Comparison of ENCODE assay signal across 12 mouse cellular contexts in genomic region chr17:83964454-83965211, GRCm38 (mm10).
DNase-seq lines count a peak whose midpoint lies in the region; ATAC-seq lines count a peak whose summit lies in the region.
"Had no signal": no experiment of that assay in that cellular context is flagged by ENCODE, and none has a peak within 500 bp of the region (broad histone marks: within the 10 kb centered on the region; RNA-seq: fewer than 3 reads in every experiment).

No protein-coding gene starts in this region.

- no peaks in the 10 kb centered on the region for H3K36me3 ChIP-seq in heart, embryonic 12.5 days
- H3K36me3 ChIP-seq in midbrain, embryonic 12.5 days, result no peaks in the 10 kb centered on the region
- H3K36me3 ChIP-seq in midbrain, embryonic 15.5 days (replicated peaks), result no peaks in the 10 kb centered on the region
- no peaks in the 10 kb centered on the region for H3K36me3 ChIP-seq in kidney, embryonic 14.5 days (ENCODE audit: control insufficient read depth, insufficient read depth, low read length)
- H3K36me3 ChIP-seq: stomach, embryonic 15.5 days had no signal

- DNase-seq in heart, postnatal 14 days, result no peak
- DNase-seq in right cerebral cortex, postnatal 36 days (ENCODE audit: low spot score in 2 of 2), result no peak
- no peak for DNase-seq in natural killer cell, adult 2 months (ENCODE audit: low spot score in 2 of 2)
- no peak for DNase-seq in cerebellum, adult 9-10 months
- DNase-seq: right cerebral cortex, adult 18-20 months had no signal

- peak overlapping the region; percentile 19; the same call in 1 of the 2 replicates for H3K27ac ChIP-seq in heart, embryonic 12.5 days (ENCODE audit: poor library complexity, severe bottlenecking)
- 0 out of 2 replicates have a peak overlapping the region, but pooled peaks have one; percentile 15 for H3K27ac ChIP-seq in midbrain, embryonic 12.5 days (replicated peaks)
- no peak overlapping the region for H3K27ac ChIP-seq in midbrain, embryonic 15.5 days
- no peak overlapping the region; the same call in 1 of the 2 replicates for H3K27ac ChIP-seq in kidney, embryonic 14.5 days (ENCODE audit: low read depth, low read length)
- H3K27ac ChIP-seq: hindbrain, embryonic 14.5 days had no signal

- H3K4me3 ChIP-seq in heart, embryonic 12.5 days, result no peak overlapping the region
- H3K4me3 ChIP-seq in midbrain, embryonic 12.5 days, result no peak overlapping the region
- no peak overlapping the region for H3K4me3 ChIP-seq in midbrain, embryonic 15.5 days
- H3K4me3 ChIP-seq in kidney, embryonic 14.5 days (ENCODE audit: low read length), result no peak overlapping the region
- H3K4me3 ChIP-seq: stomach, embryonic 15.5 days had no signal

- intact Hi-C loops in heart, postnatal 14 days (cut with DNase I), result no loop called here

- H3K9me3 ChIP-seq in heart, embryonic 12.5 days (replicated peaks), result peaks cover 8% of the 10 kb centered on the region; the same call in 1 of the 2 replicates
- no peaks in the 10 kb centered on the region for H3K9me3 ChIP-seq in midbrain, embryonic 12.5 days
- no peaks in the 10 kb centered on the region for H3K9me3 ChIP-seq in midbrain, embryonic 15.5 days
- H3K9me3 ChIP-seq in kidney, embryonic 14.5 days (ENCODE audit: control insufficient read depth, low read length), result no peaks in the 10 kb centered on the region
- H3K9me3 ChIP-seq: stomach, embryonic 15.5 days had no signal

- peaks cover 41% of the 10 kb centered on the region for H3K4me1 ChIP-seq in heart, embryonic 12.5 days (replicated peaks)
- peaks cover 22% of the 10 kb centered on the region for H3K4me1 ChIP-seq in midbrain, embryonic 12.5 days
- 0 out of 2 replicates have a peak, but pooled peaks cover 2% of the 10 kb centered on the region for H3K4me1 ChIP-seq in midbrain, embryonic 15.5 days
- H3K4me1 ChIP-seq in kidney, embryonic 14.5 days (ENCODE audit: control insufficient read depth, insufficient read depth, low read length), result peaks cover 36% of the 10 kb centered on the region

- ATAC-seq in heart, embryonic 12.5 days (ENCODE audit: insufficient number of reproducible peaks, low FRiP score), result no peak
- ATAC-seq in midbrain, embryonic 12.5 days (ENCODE audit: low FRiP score, low read depth), result no peak
- ATAC-seq in midbrain, embryonic 15.5 days (replicated peaks), result no peak
- no peak for ATAC-seq in kidney, embryonic 14.5 days (ENCODE audit: low FRiP score, low TSS enrichment)

- 28% methylated on average over 13 of the region's 13 CpGs for WGBS in heart, embryonic 12.5 days
- WGBS in midbrain, embryonic 12.5 days, result 46% methylated on average over 13 of the region's 13 CpGs
- WGBS in midbrain, embryonic 15.5 days, result 47% methylated on average over 13 of the region's 13 CpGs
- WGBS in kidney, embryonic 14.5 days, result 31% methylated on average over 13 of the region's 13 CpGs

- H3K27me3 ChIP-seq in heart, embryonic 12.5 days (replicated peaks), result no peaks in the 10 kb centered on the region
- H3K27me3 ChIP-seq in midbrain, embryonic 12.5 days, result peaks cover 9% of the 10 kb centered on the region; the same call in 1 of the 2 replicates
- H3K27me3 ChIP-seq in midbrain, embryonic 15.5 days (replicated peaks), result no peaks in the 10 kb centered on the region
- H3K27me3 ChIP-seq in kidney, embryonic 14.5 days (ENCODE audit: control insufficient read depth, insufficient read depth, low read length), result no peaks in the 10 kb centered on the region
- H3K27me3 ChIP-seq: stomach, embryonic 15.5 days had no signal

- no peak overlapping the region for H3K9ac ChIP-seq in heart, embryonic 12.5 days
- H3K9ac ChIP-seq in midbrain, embryonic 12.5 days (replicated peaks), result no peak overlapping the region
- no peak overlapping the region for H3K9ac ChIP-seq in midbrain, embryonic 15.5 days
- 0 out of 2 replicates have a peak overlapping the region, but pooled peaks have one; percentile 8 for H3K9ac ChIP-seq in kidney, embryonic 14.5 days (ENCODE audit: low read depth, low read length)
- H3K9ac ChIP-seq: hindbrain, embryonic 14.5 days; stomach, embryonic 15.5 days had no signal

- no peak overlapping the region for H3K4me2 ChIP-seq in heart, embryonic 12.5 days
- H3K4me2 ChIP-seq in midbrain, embryonic 12.5 days (replicated peaks), result no peak overlapping the region
- H3K4me2 ChIP-seq in midbrain, embryonic 15.5 days, result no peak overlapping the region
- no peak overlapping the region for H3K4me2 ChIP-seq in kidney, embryonic 14.5 days (replicated peaks; ENCODE audit: low read depth, low read length)
- H3K4me2 ChIP-seq: hindbrain, embryonic 14.5 days; liver, embryonic 11.5 days; stomach, embryonic 15.5 days had no signal

Comparison
In these comparisons a context has a peak if more than half of its experiments do, and no peak if none do; other contexts are left out.
1. H3K27ac ChIP-seq: peak in heart, embryonic 12.5 days (single experiment) and midbrain, embryonic 12.5 days (single experiment); none in midbrain, embryonic 15.5 days (single experiment) and kidney, embryonic 14.5 days (single experiment).